Mouse (Mus musculus): ENCODE results near the gene Utrn. TPM values are rescaled to one million over a fixed set of nuclear protein-coding genes. Genes with fewer than 3 reads are reported as not detected.
A peak's percentile ranks its signal among the peaks of the same experiment; 100 is the strongest.

Utrn gene
- polyA plus RNA-seq, 1 experiment from 2014 or later: 67.9 TPM

DNA sequence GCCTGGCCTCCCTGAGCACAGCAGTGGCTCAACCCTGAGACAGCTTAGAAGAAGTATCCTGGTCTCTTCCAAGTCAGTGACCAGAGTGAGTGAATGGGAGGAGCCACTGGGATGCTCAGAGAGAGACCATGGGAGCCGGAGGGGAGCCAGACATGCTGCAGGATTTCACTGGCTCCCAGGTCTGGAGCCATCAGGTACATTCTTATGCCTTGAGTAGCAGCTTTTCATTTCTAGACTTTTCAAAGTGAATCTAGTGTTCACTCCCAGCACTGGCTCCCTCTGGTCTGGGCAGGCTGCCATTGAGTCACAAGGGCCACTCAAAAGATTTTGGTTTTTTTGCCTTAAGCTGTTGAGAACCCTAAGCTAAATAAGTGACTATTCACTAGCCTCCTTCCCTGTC, 31.5 kb downstream of the Utrn start:
- Histone ChIP-seq H3K4me2 (no peak overlapping the region), H3K9ac (no peak overlapping the region), H3K4me1 (ENCODE audit: insufficient read depth) (no peaks in the 10 kb centered on the region; the same call in 1 of the 2 replicates), H3K9me3 (ENCODE audit: low read depth, low read length) (no peaks in the 10 kb centered on the region), H3K4me3 (ENCODE audit: low read depth, low read length) (no peak overlapping the region), H3K27ac (ENCODE audit: low read depth) (no peak overlapping the region), H3K27me3 (ENCODE audit: insufficient read depth, low read length) (no peaks in the 10 kb centered on the region), H3K36me3 (ENCODE audit: insufficient read depth) (no peaks in the 10 kb centered on the region)
- WGBS: 73% methylated on average over 1 of the region's 1 CpGs
- ATAC-seq (ENCODE audit: insufficient read depth) (peak; percentile 41; the same call in 1 of the 2 replicates), DNase-seq (peak; percentile 44)
- no peak for TF ChIP-seq CTCF (IDR thresholded peaks at IDR 0.05; ENCODE audit: low read depth)

- DNase-seq (no peak), ATAC-seq (ENCODE audit: insufficient read depth) (no peak)
- H3K4me3 ChIP-seq (ENCODE audit: low read depth, low read length): no peak overlapping the region
- H3K27ac ChIP-seq (ENCODE audit: low read depth): no peak overlapping the region
- H3K9me3 ChIP-seq (ENCODE audit: low read depth, low read length): no peaks in the 10 kb centered on the region
- no peaks in the 10 kb centered on the region for H3K36me3 ChIP-seq (ENCODE audit: insufficient read depth)
- H3K9ac ChIP-seq: no peak overlapping the region
- 78% methylated on average over 14 of the region's 14 CpGs for WGBS
- H3K4me1 ChIP-seq (ENCODE audit: insufficient read depth): no peaks in the 10 kb centered on the region
- no peaks in the 10 kb centered on the region for H3K27me3 ChIP-seq (ENCODE audit: insufficient read depth, low read length)
- H3K4me2 ChIP-seq: no peak overlapping the region
- no peak for TF ChIP-seq CTCF (IDR thresholded peaks at IDR 0.05; ENCODE audit: low read depth)
These were observed 32.9 kb downstream of the Utrn start for GRCm38 (mm10) chr10:12836048-12836816.

GRCm38 (mm10) chr10:12834215-12834614, 35.0 kb downstream of the Utrn start:
- H3K9ac ChIP-seq: no peak overlapping the region
- no peak for DNase-seq
- no peaks in the 10 kb centered on the region for H3K9me3 ChIP-seq (ENCODE audit: low read depth, low read length)
- no peaks in the 10 kb centered on the region for H3K27me3 ChIP-seq (ENCODE audit: insufficient read depth, low read length)
- H3K36me3 ChIP-seq (ENCODE audit: insufficient read depth): no peaks in the 10 kb centered on the region
- no peak overlapping the region for H3K27ac ChIP-seq (ENCODE audit: low read depth)
- no peak for TF ChIP-seq CTCF (IDR thresholded peaks at IDR 0.05; ENCODE audit: low read depth)
- 58% methylated on average over 1 of the region's 1 CpGs for WGBS
- no peak overlapping the region for H3K4me3 ChIP-seq (ENCODE audit: low read depth, low read length)
- ATAC-seq (ENCODE audit: insufficient read depth): no peak
- no peaks in the 10 kb centered on the region for H3K4me1 ChIP-seq (ENCODE audit: insufficient read depth)
- no peak overlapping the region for H3K4me2 ChIP-seq

DNA sequence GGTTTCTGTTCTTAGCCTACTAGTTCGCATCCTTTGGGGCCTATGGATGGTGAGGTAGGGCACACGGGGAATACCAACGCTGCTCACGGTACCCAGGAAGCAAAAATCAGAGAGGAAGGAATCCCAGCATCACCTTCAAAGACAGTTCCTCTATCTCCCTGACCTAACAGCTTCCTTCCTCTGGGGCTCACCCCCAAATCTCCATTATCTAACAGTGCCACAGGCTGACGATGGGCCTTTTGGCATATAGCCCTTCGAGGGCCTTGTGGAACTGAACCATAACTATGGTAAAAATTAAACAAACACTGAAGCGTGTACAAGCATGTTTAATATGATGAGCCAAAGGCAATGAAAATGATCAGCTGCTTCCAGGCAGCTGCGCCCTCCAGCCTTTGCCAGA, 37.0 kb downstream of the Utrn start:
- ATAC-seq (ENCODE audit: insufficient read depth) (no peak), DNase-seq (no peak)
- no peak overlapping the region for H3K4me2 ChIP-seq
- no peaks in the 10 kb centered on the region for H3K9me3 ChIP-seq (ENCODE audit: low read depth, low read length)
- no peaks in the 10 kb centered on the region for H3K36me3 ChIP-seq (ENCODE audit: insufficient read depth)
- 69% methylated on average over 8 of the region's 8 CpGs for WGBS
- no peak overlapping the region for H3K9ac ChIP-seq
- H3K27ac ChIP-seq (ENCODE audit: low read depth): no peak overlapping the region
- no peaks in the 10 kb centered on the region for H3K27me3 ChIP-seq (ENCODE audit: insufficient read depth, low read length)
- no peak overlapping the region for H3K4me3 ChIP-seq (ENCODE audit: low read depth, low read length)
- H3K4me1 ChIP-seq (ENCODE audit: insufficient read depth): 0 out of 2 replicates have a peak, but pooled peaks cover 6% of the 10 kb centered on the region
- TF ChIP-seq CTCF (IDR thresholded peaks at IDR 0.05; ENCODE audit: low read depth): no peak

DNA sequence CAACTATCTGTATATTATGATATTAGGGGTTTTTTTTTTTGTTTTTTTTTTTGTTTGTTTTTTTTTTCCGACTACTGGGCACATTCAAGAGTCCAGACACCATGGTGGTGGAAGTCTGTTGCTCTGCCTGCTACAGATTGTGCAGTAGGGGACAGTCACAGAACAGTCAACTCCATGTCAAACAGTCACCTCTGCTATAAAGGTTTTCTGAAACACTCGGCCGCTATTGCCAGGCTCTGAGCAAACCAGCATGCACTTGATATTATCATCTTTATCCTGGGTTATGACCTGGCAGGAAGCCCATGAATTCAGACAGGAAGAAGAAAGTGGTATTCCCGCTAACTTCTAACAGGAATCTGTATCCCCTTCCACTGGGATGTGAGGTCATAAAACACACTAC, 41.4 kb downstream of the Utrn start:
- H3K4me1 ChIP-seq (ENCODE audit: insufficient read depth): 0 out of 2 replicates have a peak, but pooled peaks cover 6% of the 10 kb centered on the region
- no peaks in the 10 kb centered on the region for H3K27me3 ChIP-seq (ENCODE audit: insufficient read depth, low read length)
- H3K9ac ChIP-seq: no peak overlapping the region
- H3K4me2 ChIP-seq: no peak overlapping the region
- DNase-seq (peak; percentile 50), ATAC-seq (ENCODE audit: insufficient read depth) (no peak)
- peak overlapping the region; percentile 63; the same call in 1 of the 2 replicates for H3K27ac ChIP-seq (ENCODE audit: low read depth)
- no peaks in the 10 kb centered on the region for H3K9me3 ChIP-seq (ENCODE audit: low read depth, low read length)
- WGBS: 28% methylated on average over 4 of the region's 4 CpGs
- TF ChIP-seq CTCF (IDR thresholded peaks at IDR 0.05; ENCODE audit: low read depth): no peak
- H3K4me3 ChIP-seq (ENCODE audit: low read depth, low read length): no peak overlapping the region
- no peaks in the 10 kb centered on the region for H3K36me3 ChIP-seq (ENCODE audit: insufficient read depth)

DNA sequence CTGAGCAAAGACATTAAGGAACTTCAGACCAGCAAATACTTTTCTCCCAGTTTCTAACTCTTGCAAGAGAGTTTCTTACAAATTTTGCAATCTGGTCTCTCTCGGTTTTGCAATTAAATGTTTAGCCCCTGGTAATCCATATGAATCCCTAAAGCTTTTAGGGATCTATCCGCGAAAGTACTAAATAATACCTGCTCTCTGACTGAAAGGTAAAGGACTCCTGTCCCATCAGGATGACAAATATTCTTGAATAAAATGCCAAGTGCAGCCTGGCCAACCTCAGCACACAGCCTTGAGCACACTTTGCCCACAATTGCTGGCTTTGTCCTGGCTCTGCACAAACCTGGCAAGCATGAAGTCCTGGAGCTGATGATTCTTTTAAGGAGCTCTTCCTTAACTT, 41.9 kb downstream of the Utrn start:
- ATAC-seq (ENCODE audit: insufficient read depth) (no peak), DNase-seq (no peak)
- H3K4me2 ChIP-seq: 0 out of 2 replicates have a peak overlapping the region, but pooled peaks have one; percentile 20
- peak overlapping the region; percentile 63; the same call in 1 of the 2 replicates for H3K27ac ChIP-seq (ENCODE audit: low read depth)
- H3K4me3 ChIP-seq (ENCODE audit: low read depth, low read length): no peak overlapping the region
- no peaks in the 10 kb centered on the region for H3K9me3 ChIP-seq (ENCODE audit: low read depth, low read length)
- no peak for TF ChIP-seq CTCF (IDR thresholded peaks at IDR 0.05; ENCODE audit: low read depth)
- no peaks in the 10 kb centered on the region for H3K36me3 ChIP-seq (ENCODE audit: insufficient read depth)
- H3K4me1 ChIP-seq (ENCODE audit: insufficient read depth): 0 out of 2 replicates have a peak, but pooled peaks cover 6% of the 10 kb centered on the region
- WGBS: 51% methylated on average over 3 of the region's 3 CpGs
- H3K27me3 ChIP-seq (ENCODE audit: insufficient read depth, low read length): no peaks in the 10 kb centered on the region
- H3K9ac ChIP-seq: no peak overlapping the region

GRCm38 (mm10) chr10:12826760-12827281, 42.3 kb downstream of the Utrn start:
- Histone ChIP-seq H3K4me2 (peak overlapping the region; percentile 25; the same call in 1 of the 2 replicates), H3K27me3 (ENCODE audit: insufficient read depth, low read length) (no peaks in the 10 kb centered on the region), H3K27ac (ENCODE audit: low read depth) (peak overlapping the region; percentile 63), H3K36me3 (ENCODE audit: insufficient read depth) (no peaks in the 10 kb centered on the region), H3K9me3 (ENCODE audit: low read depth, low read length) (no peaks in the 10 kb centered on the region), H3K9ac (no peak overlapping the region), H3K4me1 (ENCODE audit: insufficient read depth) (0 out of 2 replicates have a peak, but pooled peaks cover 6% of the 10 kb centered on the region), H3K4me3 (ENCODE audit: low read depth, low read length) (no peak overlapping the region)
- WGBS: 39% methylated on average over 6 of the region's 6 CpGs
- peak; percentile 85 for ATAC-seq (ENCODE audit: insufficient read depth)
- no peak for TF ChIP-seq CTCF (IDR thresholded peaks at IDR 0.05; ENCODE audit: low read depth)
- peak; percentile 69 for DNase-seq
